Mouse (Mus musculus) ES-Bruce4 (cell line): Measurements from ENCODE around the gene Vars.

Source experiments
- CTCF ChIP-seq: IDR thresholded peaks from one replicate; pipeline ENCODE4 v1.8.1; 2011; ENCODE audit warnings: low read depth, low read length
- EP300 ChIP-seq: IDR thresholded peaks from 2 replicates; pipeline ENCODE4 v1.6.1; 2011; ENCODE audit warnings: low read depth, low read length; ENCODE audit not compliant: insufficient read depth
- POLR2A ChIP-seq: IDR thresholded peaks from one replicate; pipeline ENCODE4 v1.8.1; 2011; ENCODE audit warnings: low read length; ENCODE audit not compliant: insufficient read depth

DNA sequence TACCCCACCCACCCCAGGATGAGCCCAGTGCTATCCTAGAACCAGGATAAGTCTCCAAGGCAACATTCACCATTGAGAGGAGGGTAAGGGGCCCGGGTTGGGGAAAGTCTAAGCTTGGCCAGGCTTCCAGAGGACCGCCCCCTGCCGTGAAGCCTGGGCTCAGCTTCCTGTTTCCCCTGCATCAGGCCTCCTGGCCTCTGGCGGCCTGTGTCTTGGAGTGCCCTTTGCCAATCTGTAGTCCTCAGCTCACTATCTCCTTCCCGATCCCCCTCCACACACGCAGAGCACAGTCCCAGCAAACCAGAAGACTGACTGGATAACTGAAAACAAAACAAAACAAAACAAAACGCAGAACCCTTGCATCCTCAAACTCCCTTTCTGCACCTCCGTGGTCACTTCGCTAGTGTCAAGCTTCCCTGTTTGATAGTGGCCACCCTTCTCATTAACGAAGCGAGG, 48.8 kb downstream of the Vars start, which contains the start of gene Clic1:
- TF ChIP-seq CTCF (no peak), EP300 (no peak), POLR2A (no peak)
